Mouse (Mus musculus) fat pad, adult 2 months (tissue): ENCODE results near the gene Arhgef3.

Experiments used
- DNase-seq: peaks from one replicate; pipeline ENCODE4 v3.0.0-alpha.2; 2011; ENCODE audit warnings: low read depth, low spot score; ENCODE audit errors: extremely low read depth

Gene Arhgef3

GRCm38 (mm10) chr14:27253391-27253790 lies 138.7 kb downstream of the Arhgef3 start:
- DNase-seq: no peak

- DNase-seq: no peak
Observed at GRCm38 (mm10) chr14:27262349-27262748, 147.7 kb downstream of the Arhgef3 start.

GRCm38 (mm10) chr14:27266601-27267000 lies 151.9 kb downstream of the Arhgef3 start:
- DNase-seq: no peak

- no peak for DNase-seq
Observed at GRCm38 (mm10) chr14:27268137-27268536, 153.4 kb downstream of the Arhgef3 start.

GRCm38 (mm10) chr14:27268986-27269700 lies 154.4 kb downstream of the Arhgef3 start:
- no peak for DNase-seq

GRCm38 (mm10) chr14:27269836-27270235 lies 155.1 kb downstream of the Arhgef3 start:
- DNase-seq: no peak

GRCm38 (mm10) chr14:27270466-27270865 lies 155.8 kb downstream of the Arhgef3 start:
- no peak for DNase-seq

- no peak for DNase-seq
Observed at GRCm38 (mm10) chr14:27271371-27272071, 156.8 kb downstream of the Arhgef3 start.

GRCm38 (mm10) chr14:27272072-27272834 lies 157.6 kb downstream of the Arhgef3 start:
- DNase-seq: no peak

GRCm38 (mm10) chr14:27272835-27273138 lies 158.1 kb downstream of the Arhgef3 start:
- DNase-seq: no peak

- DNase-seq: no peak
Observed at GRCm38 (mm10) chr14:27273169-27273568, 158.5 kb downstream of the Arhgef3 start.

GRCm38 (mm10) chr14:27277259-27277658 lies 162.6 kb downstream of the Arhgef3 start:
- DNase-seq: no peak

- no peak for DNase-seq
Observed at GRCm38 (mm10) chr14:27280201-27280890, 165.6 kb downstream of the Arhgef3 start.

- no peak for DNase-seq
Observed at GRCm38 (mm10) chr14:27283956-27284355, 169.3 kb downstream of the Arhgef3 start.

GRCm38 (mm10) chr14:27286202-27286601 lies 171.5 kb downstream of the Arhgef3 start:
- DNase-seq: no peak

- DNase-seq: no peak
Observed at GRCm38 (mm10) chr14:27289053-27289452, 174.4 kb downstream of the Arhgef3 start.

- DNase-seq: no peak
Observed at GRCm38 (mm10) chr14:27292101-27292500, 177.4 kb downstream of the Arhgef3 start.

GRCm38 (mm10) chr14:27295821-27296220 lies 181.1 kb downstream of the Arhgef3 start:
- no peak for DNase-seq

GRCm38 (mm10) chr14:27296987-27297386 lies 182.3 kb downstream of the Arhgef3 start:
- DNase-seq: no peak

GRCm38 (mm10) chr14:27298875-27299274 lies 184.2 kb downstream of the Arhgef3 start:
- DNase-seq: no peak

GRCm38 (mm10) chr14:27299705-27300104 lies 185.0 kb downstream of the Arhgef3 start:
- DNase-seq: no peak
